Mouse (Mus musculus) intestine, embryonic 16.5 days (tissue): ENCODE data around the gene Sertad3. TPM values are rescaled to one million over a fixed set of nuclear protein-coding genes. Genes with fewer than 3 reads are reported as not detected.

Source experiments
- ATAC-seq: fragments of 200-750 bp; cut with Nextera tagmentation; 2 replicates; pipeline ENCODE4 v1.8.0; 2017; ENCODE audit warnings: moderate TSS enrichment, moderate library complexity
- H3K27ac ChIP-seq: fragments of 300-500 bp; sonication (generic); 2 replicates; pipeline ENCODE4 v1.5.1; 2014; ENCODE audit warnings: mild to moderate bottlenecking, low read length
- H3K27me3 ChIP-seq: fragments of 300-500 bp; sonication (generic); replicated peaks from 2 replicates; pipeline ENCODE4 v1.6.1; 2014; ENCODE audit warnings: low read length, control low read depth, mixed read lengths; ENCODE audit not compliant: control insufficient read depth, insufficient read depth
- H3K36me3 ChIP-seq: fragments of 300-500 bp; sonication (generic); 2 replicates; pipeline ENCODE4 v1.6.1; 2014; ENCODE audit warnings: low read length, control low read depth; ENCODE audit not compliant: control insufficient read depth, insufficient read depth
- H3K4me1 ChIP-seq: fragments of 300-500 bp; sonication (generic); 2 replicates; pipeline ENCODE4 v1.6.1; 2014; ENCODE audit warnings: low read length, control low read depth, mixed read lengths; ENCODE audit not compliant: control insufficient read depth, insufficient read depth
- H3K4me2 ChIP-seq: fragments of 300-500 bp; sonication (generic); 2 replicates; pipeline ENCODE4 v1.6.1; 2014; ENCODE audit warnings: low read depth, low read length, control low read depth
- H3K4me3 ChIP-seq: fragments of 300-500 bp; sonication (generic); 2 replicates; pipeline ENCODE4 v1.5.1; 2014; ENCODE audit warnings: mild to moderate bottlenecking, low read length
- H3K9ac ChIP-seq: fragments of 300-500 bp; sonication (generic); 2 replicates; pipeline ENCODE4 v1.6.1; 2014; ENCODE audit warnings: low read depth, low read length
- H3K9me3 ChIP-seq: fragments of 300-500 bp; sonication (generic); 2 replicates; pipeline ENCODE4 v1.6.1; 2016; ENCODE audit warnings: low read length, control low read depth; ENCODE audit not compliant: control insufficient read depth
- WGBS: fragments of 180-500 bp; shearing (Covaris S2); extraction: QIAGEN DNeasy Blood & Tissue Kit; methylation state at CpG from one replicate; pipeline ENCODE4 v1.1.7; 2014; 5-methylcytosine and 5-hydroxymethylcytosine counted together
- polyA plus RNA-seq: library from polyadenylated mRNA; unstranded; fragments of >200 nt; fragmentation: Nextera tagmentation; extraction: Ambion mirVana; gene quantifications from 2 replicates; pipeline ENCODE4 v1.2.1, GENCODE M21; 2015

Sertad3 gene
- polyA plus RNA-seq, 1 experiment from 2014 or later: 27.4 TPM

GRCm38 (mm10) chr7:27458614-27459013 is 15.0 kb upstream of the Sertad3 start:
- no peaks in the 10 kb centered on the region for H3K27me3 ChIP-seq
- WGBS: 88% methylated on average over 4 of the region's 4 CpGs
- H3K9me3 ChIP-seq: no peaks in the 10 kb centered on the region
- H3K27ac ChIP-seq: no peak overlapping the region
- no peaks in the 10 kb centered on the region for H3K4me1 ChIP-seq
- H3K9ac ChIP-seq: no peak overlapping the region
- ATAC-seq: no peak
- no peak overlapping the region for H3K4me2 ChIP-seq
- no peak overlapping the region for H3K4me3 ChIP-seq
- H3K36me3 ChIP-seq: peaks cover 3% of the 10 kb centered on the region

- Histone ChIP-seq H3K27ac (no peak overlapping the region), H3K4me1 (no peaks in the 10 kb centered on the region), H3K9ac (no peak overlapping the region), H3K4me2 (no peak overlapping the region), H3K4me3 (no peak overlapping the region), H3K36me3 (peaks cover 3% of the 10 kb centered on the region), H3K9me3 (no peaks in the 10 kb centered on the region), H3K27me3 (no peaks in the 10 kb centered on the region)
- 87% methylated on average over 5 of the region's 5 CpGs for WGBS
- no peak for ATAC-seq
Measured at GRCm38 (mm10) chr7:27459640-27460039, 13.9 kb upstream of the Sertad3 start.

- Histone ChIP-seq H3K9ac (no peak overlapping the region), H3K4me2 (no peak overlapping the region), H3K27ac (no peak overlapping the region), H3K27me3 (no peaks in the 10 kb centered on the region), H3K4me3 (no peak overlapping the region), H3K9me3 (no peaks in the 10 kb centered on the region), H3K4me1 (no peaks in the 10 kb centered on the region), H3K36me3 (peaks cover 3% of the 10 kb centered on the region)
- no peak for ATAC-seq
- 83% methylated on average over 6 of the region's 6 CpGs for WGBS
Measured at GRCm38 (mm10) chr7:27460477-27460876, 13.1 kb upstream of the Sertad3 start.

- Histone ChIP-seq H3K36me3 (no peaks in the 10 kb centered on the region; the same call in 1 of the 2 replicates), H3K4me2 (no peak overlapping the region), H3K27ac (no peak overlapping the region), H3K4me1 (peaks cover 4% of the 10 kb centered on the region; the same call in 1 of the 2 replicates), H3K27me3 (no peaks in the 10 kb centered on the region), H3K9ac (no peak overlapping the region), H3K4me3 (no peak overlapping the region), H3K9me3 (no peaks in the 10 kb centered on the region)
- WGBS: 33% methylated on average over 4 of the region's 4 CpGs
- no peak for ATAC-seq
Measured at GRCm38 (mm10) chr7:27467648-27468047, 5.9 kb upstream of the Sertad3 start.

- WGBS: 89% methylated on average over 11 of the region's 11 CpGs
- Histone ChIP-seq H3K27ac (no peak overlapping the region), H3K27me3 (no peaks in the 10 kb centered on the region), H3K9me3 (no peaks in the 10 kb centered on the region), H3K9ac (no peak overlapping the region), H3K36me3 (peaks cover 4% of the 10 kb centered on the region; the same call in 1 of the 2 replicates), H3K4me3 (no peak overlapping the region), H3K4me1 (peaks cover 13% of the 10 kb centered on the region; the same call in 1 of the 2 replicates), H3K4me2 (no peak overlapping the region)
- ATAC-seq: no peak
Measured at GRCm38 (mm10) chr7:27471390-27472120, 2.0 kb upstream of the Sertad3 start.

- no peaks in the 10 kb centered on the region for H3K9me3 ChIP-seq
- H3K27me3 ChIP-seq: no peaks in the 10 kb centered on the region
- peak overlapping the region; percentile 55 for H3K4me2 ChIP-seq
- peaks cover 16% of the 10 kb centered on the region; the same call in 1 of the 2 replicates for H3K4me1 ChIP-seq
- peaks cover 7% of the 10 kb centered on the region; the same call in 1 of the 2 replicates for H3K36me3 ChIP-seq
- ATAC-seq: no peak
- peak overlapping the region; percentile 80 for H3K4me3 ChIP-seq
- peak overlapping the region; percentile 65 for H3K27ac ChIP-seq
- peak overlapping the region; percentile 54 for H3K9ac ChIP-seq
- 25% methylated on average over 7 of the region's 7 CpGs for WGBS
Measured at GRCm38 (mm10) chr7:27472596-27472995, 972 bp upstream of the Sertad3 start.

GRCm38 (mm10) chr7:27473835-27474489 is 394 bp downstream of the Sertad3 start:
- Histone ChIP-seq H3K27ac (peak overlapping the region; percentile 94), H3K9me3 (no peaks in the 10 kb centered on the region), H3K36me3 (peaks cover 7% of the 10 kb centered on the region; the same call in 1 of the 2 replicates), H3K9ac (peak overlapping the region; percentile 81), H3K4me1 (peaks cover 24% of the 10 kb centered on the region), H3K4me3 (peak overlapping the region; percentile 80), H3K4me2 (peak overlapping the region; percentile 55), H3K27me3 (no peaks in the 10 kb centered on the region)
- no peak for ATAC-seq
- under 1% methylated on average over 34 of the region's 34 CpGs for WGBS

- ATAC-seq: peak; percentile 92
- H3K9me3 ChIP-seq: no peaks in the 10 kb centered on the region
- WGBS: under 1% methylated on average over 23 of the region's 23 CpGs
Measured at GRCm38 (mm10) chr7:27474490-27474954, 954 bp downstream of the Sertad3 start.

GRCm38 (mm10) chr7:27475596-27475995 is 2.0 kb downstream of the Sertad3 start:
- no peak for ATAC-seq
- 91% methylated on average over 2 of the region's 2 CpGs for WGBS
- no peak overlapping the region for H3K9ac ChIP-seq
- H3K4me3 ChIP-seq: 0 out of 2 replicates have a peak overlapping the region, but pooled peaks have one; percentile 80
- peak overlapping the region; percentile 82 for H3K27ac ChIP-seq
- H3K4me1 ChIP-seq: peaks cover 24% of the 10 kb centered on the region
- H3K27me3 ChIP-seq: no peaks in the 10 kb centered on the region
- no peaks in the 10 kb centered on the region for H3K9me3 ChIP-seq
- peaks cover 7% of the 10 kb centered on the region; the same call in 1 of the 2 replicates for H3K36me3 ChIP-seq
- peak overlapping the region; percentile 32 for H3K4me2 ChIP-seq

More at GRCm38 (mm10) chr7:27474490-27474954, 954 bp downstream of the Sertad3 start:
- H3K36me3 ChIP-seq: peaks cover 7% of the 10 kb centered on the region; the same call in 1 of the 2 replicates
- peaks cover 24% of the 10 kb centered on the region for H3K4me1 ChIP-seq
- no peaks in the 10 kb centered on the region for H3K27me3 ChIP-seq
- peak overlapping the region; percentile 81 for H3K9ac ChIP-seq
- H3K27ac ChIP-seq: peak overlapping the region; percentile 94
- peak overlapping the region; percentile 80 for H3K4me3 ChIP-seq
- H3K4me2 ChIP-seq: peak overlapping the region; percentile 55
